Mouse (Mus musculus): ENCODE data around the gene Cngb1.

Cngb1 gene

GRCm38 (mm10) chr8:95323201-95323600 lies 16.8 kb upstream of the Cngb1 start:
- no peak for DNase-seq

- DNase-seq, result peak; percentile 87
These were observed 14.1 kb upstream of the Cngb1 start for GRCm38 (mm10) chr8:95320224-95321139.

GRCm38 (mm10) chr8:95315350-95315749 lies 9.0 kb upstream of the Cngb1 start:
- DNase-seq, result no peak

- no peak for DNase-seq
These were observed 8.3 kb upstream of the Cngb1 start for GRCm38 (mm10) chr8:95314707-95315106.

- DNase-seq, result no peak
These were observed 7.5 kb upstream of the Cngb1 start for GRCm38 (mm10) chr8:95313857-95314256.

- DNase-seq, result no peak
These were observed 6.5 kb upstream of the Cngb1 start for GRCm38 (mm10) chr8:95312836-95313235.

- no peak for DNase-seq
These were observed 4.1 kb upstream of the Cngb1 start, which contains the start of gene Tepp for GRCm38 (mm10) chr8:95310342-95310970. Gene Tepp (plus strand): TSS chr8:95310566.

GRCm38 (mm10) chr8:95305526-95305925 lies 859 bp downstream of the Cngb1 start:
- no peak for DNase-seq

- DNase-seq, result peak; percentile 36
These were observed 4.0 kb downstream of the Cngb1 start for GRCm38 (mm10) chr8:95302410-95302809.

- DNase-seq, result peak; percentile 36
These were observed 12.5 kb downstream of the Cngb1 start for GRCm38 (mm10) chr8:95293891-95294290.

GRCm38 (mm10) chr8:95293172-95293571 lies 13.2 kb downstream of the Cngb1 start:
- DNase-seq, result peak; percentile 89

GRCm38 (mm10) chr8:95289066-95289650 lies 17.2 kb downstream of the Cngb1 start:
- no peak for DNase-seq

GRCm38 (mm10) chr8:95281493-95281892 lies 24.9 kb downstream of the Cngb1 start:
- DNase-seq, result no peak

GRCm38 (mm10) chr8:95272871-95273270 lies 33.5 kb downstream of the Cngb1 start:
- DNase-seq, result no peak

- no peak for DNase-seq
These were observed 34.5 kb downstream of the Cngb1 start for GRCm38 (mm10) chr8:95271841-95272240.

- DNase-seq, result no peak
These were observed 35.9 kb downstream of the Cngb1 start for GRCm38 (mm10) chr8:95270501-95270900.

GRCm38 (mm10) chr8:95262181-95262580 lies 44.2 kb downstream of the Cngb1 start:
- DNase-seq, result no peak

GRCm38 (mm10) chr8:95255611-95256010 lies 50.8 kb downstream of the Cngb1 start:
- no peak for DNase-seq

GRCm38 (mm10) chr8:95254564-95255434 lies 51.6 kb downstream of the Cngb1 start:
- peak; percentile 98 for DNase-seq

GRCm38 (mm10) chr8:95252056-95252455 lies 54.3 kb downstream of the Cngb1 start:
- DNase-seq, result no peak

- peak; percentile 25 for DNase-seq
These were observed 56.5 kb downstream of the Cngb1 start for GRCm38 (mm10) chr8:95249847-95250246.

GRCm38 (mm10) chr8:95247277-95247676 lies 59.1 kb downstream of the Cngb1 start:
- DNase-seq, result no peak

GRCm38 (mm10) chr8:95245180-95245579 lies 61.2 kb downstream of the Cngb1 start:
- DNase-seq, result peak; percentile 45
